In the genomic region with DNA sequence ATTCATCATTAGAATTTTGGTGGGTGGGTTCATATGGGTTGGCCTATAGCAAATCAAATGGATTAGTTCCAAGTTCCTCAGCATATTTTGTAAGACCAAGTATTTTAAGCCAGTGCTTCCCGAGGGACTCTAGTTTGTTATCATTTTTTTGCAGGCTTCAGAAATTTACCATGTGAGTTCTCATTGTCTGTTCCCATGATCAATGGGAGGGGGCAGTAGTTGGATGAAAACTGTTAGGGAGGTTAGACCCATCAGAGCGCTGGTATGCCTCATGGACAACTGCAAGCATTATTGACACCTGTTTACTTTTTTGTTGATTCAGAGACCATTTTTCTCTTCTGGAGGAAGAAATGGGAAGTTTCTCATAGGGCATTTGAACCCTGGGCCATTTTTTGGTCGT, we compare ENCODE assay signal across 21 mouse cellular contexts.
"Had no signal": no experiment of that assay in that cellular context is flagged by ENCODE, and none has a peak within 500 bp of the region (broad histone marks: within the 10 kb centered on the region; RNA-seq: fewer than 3 reads in every experiment).

No protein-coding gene starts in this region.

- H3K9me3 ChIP-seq: limb, embryonic 12.5 days; limb, embryonic 15.5 days; midbrain, embryonic 10.5 days; midbrain, embryonic 13.5 days; neural tube, embryonic 13.5 days; stomach, embryonic 15.5 days had no signal

- ATAC-seq: intestine, embryonic 16.5 days; lung, postnatal 0 days; midbrain, embryonic 13.5 days; midbrain, embryonic 16.5 days had no signal

- H3K4me1 ChIP-seq: limb, embryonic 12.5 days; limb, embryonic 15.5 days; midbrain, embryonic 10.5 days; midbrain, embryonic 13.5 days; neural tube, embryonic 13.5 days; stomach, embryonic 15.5 days had no signal

- H3K27ac ChIP-seq: limb, embryonic 12.5 days; limb, embryonic 15.5 days; macrophage; midbrain, embryonic 10.5 days; midbrain, embryonic 13.5 days; neural tube, embryonic 13.5 days; stomach, embryonic 15.5 days had no signal

- H3K9ac ChIP-seq: limb, embryonic 12.5 days; limb, embryonic 15.5 days; lung, embryonic 14.5 days; midbrain, embryonic 13.5 days; neural tube, embryonic 13.5 days; stomach, embryonic 15.5 days had no signal

- H3K4me2 ChIP-seq: limb, embryonic 12.5 days; limb, embryonic 15.5 days; lung, embryonic 14.5 days; midbrain, embryonic 13.5 days; neural tube, embryonic 13.5 days; stomach, embryonic 15.5 days had no signal

- H3K27me3 ChIP-seq: limb, embryonic 12.5 days; limb, embryonic 15.5 days; midbrain, embryonic 13.5 days; neural tube, embryonic 13.5 days; stomach, embryonic 15.5 days had no signal

- H3K4me3 ChIP-seq: limb, embryonic 12.5 days; limb, embryonic 15.5 days; midbrain, embryonic 10.5 days; midbrain, embryonic 13.5 days; myocyte; neural tube, embryonic 13.5 days; stomach, embryonic 15.5 days had no signal

- DNase-seq: kidney, adult 18-20 months; kidney, adult 9 months; kidney, postnatal 25 days; layer of hippocampus, postnatal 36 days; left cerebral cortex, postnatal 4 days; lung, embryonic 14.5 days; retina, postnatal 1 day; right cerebral cortex, postnatal 25 days; spleen, adult 18-20 months; thymus, postnatal 25 days had no signal
